Mouse (Mus musculus): Measurements from ENCODE around the gene Fbxw7.

Gene Fbxw7

DNA sequence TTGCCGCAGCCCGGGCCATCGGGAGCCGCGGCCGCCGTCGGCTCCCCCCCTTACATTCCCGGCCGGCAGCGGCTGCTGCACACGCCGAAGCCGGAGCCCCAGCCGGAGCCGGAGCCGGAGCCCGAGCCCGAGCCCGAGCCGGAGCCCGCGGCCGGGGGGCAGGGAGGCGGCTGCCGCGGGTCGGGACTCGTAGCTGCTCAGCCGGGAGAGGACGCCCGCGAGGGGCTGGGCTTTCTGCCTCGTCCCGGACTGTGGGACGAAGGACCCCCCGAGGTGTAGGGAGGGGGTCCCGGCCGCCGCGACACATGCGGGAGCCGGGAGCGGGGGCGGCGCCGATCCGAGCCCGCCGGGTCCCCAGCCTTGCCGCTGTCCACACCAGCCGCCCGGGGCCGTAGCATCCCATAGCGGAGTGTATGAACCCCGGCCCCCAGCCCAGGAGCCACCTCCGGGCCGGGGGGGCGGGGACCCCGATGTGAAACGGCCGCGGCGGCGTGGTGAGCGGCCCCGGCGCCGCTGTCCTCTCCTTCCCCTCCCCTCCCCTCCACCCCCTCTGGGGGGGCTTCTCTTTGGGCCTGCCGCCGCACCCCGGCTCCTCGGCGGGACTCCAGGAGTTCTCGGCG is at the start of gene Fbxw7:
Gene Fbxw7, plus strand, starts transcription at position 507 of the 620 bp plus-strand sequence.
- in situ Hi-C loops (cut with MboI, MseI): no loop called here

DNA sequence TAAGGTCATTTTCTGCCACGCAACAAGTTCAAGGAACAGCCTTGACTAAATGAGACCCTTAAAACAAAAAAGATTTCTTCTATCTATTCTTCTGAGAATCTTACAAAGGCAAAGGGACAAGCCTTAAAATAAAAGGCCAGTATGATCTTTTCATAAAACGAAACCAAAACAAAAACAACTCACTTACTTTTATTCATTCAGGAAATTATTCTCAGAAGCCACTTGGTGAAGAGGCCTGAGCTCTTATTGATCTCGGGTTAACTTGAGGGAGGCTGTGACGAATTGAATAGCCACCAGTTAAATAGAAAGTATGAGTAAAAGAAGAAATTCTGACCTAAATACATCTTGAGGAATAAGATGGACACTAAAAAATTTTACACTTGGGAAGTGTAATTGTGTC is 46.1 kb upstream of the Fbxw7 start:
- in situ Hi-C loops (cut with MboI, MseI): no loop called here

- in situ Hi-C loops (cut with MboI, MseI): no loop called here
These were observed 45.7 kb upstream of the Fbxw7 start for GRCm38 (mm10) chr3:84769411-84769810.

DNA sequence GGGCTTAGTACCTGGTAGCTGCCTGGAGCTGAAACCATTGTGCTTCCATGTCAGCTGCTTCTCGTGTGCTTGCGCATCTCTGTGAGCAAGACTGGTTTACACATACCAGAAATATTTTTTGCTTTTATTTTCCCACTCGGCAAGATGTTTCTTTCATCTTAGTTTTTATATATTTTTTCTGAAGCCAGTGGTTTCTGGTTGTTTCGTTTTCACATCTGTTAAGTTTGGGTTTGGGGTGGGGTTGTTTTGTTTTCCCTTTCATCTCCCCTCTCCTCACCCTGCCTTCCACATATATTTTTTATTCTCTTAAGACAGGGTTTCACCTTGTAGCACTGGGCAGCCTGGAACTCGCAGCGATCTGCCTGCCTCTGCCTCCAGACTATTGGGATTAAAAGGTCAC is 44.5 kb upstream of the Fbxw7 start:
- in situ Hi-C loops (cut with MboI, MseI): no loop called here

- in situ Hi-C loops (cut with MboI, MseI): no loop called here
These were observed 43.1 kb upstream of the Fbxw7 start for GRCm38 (mm10) chr3:84771980-84772379.

DNA sequence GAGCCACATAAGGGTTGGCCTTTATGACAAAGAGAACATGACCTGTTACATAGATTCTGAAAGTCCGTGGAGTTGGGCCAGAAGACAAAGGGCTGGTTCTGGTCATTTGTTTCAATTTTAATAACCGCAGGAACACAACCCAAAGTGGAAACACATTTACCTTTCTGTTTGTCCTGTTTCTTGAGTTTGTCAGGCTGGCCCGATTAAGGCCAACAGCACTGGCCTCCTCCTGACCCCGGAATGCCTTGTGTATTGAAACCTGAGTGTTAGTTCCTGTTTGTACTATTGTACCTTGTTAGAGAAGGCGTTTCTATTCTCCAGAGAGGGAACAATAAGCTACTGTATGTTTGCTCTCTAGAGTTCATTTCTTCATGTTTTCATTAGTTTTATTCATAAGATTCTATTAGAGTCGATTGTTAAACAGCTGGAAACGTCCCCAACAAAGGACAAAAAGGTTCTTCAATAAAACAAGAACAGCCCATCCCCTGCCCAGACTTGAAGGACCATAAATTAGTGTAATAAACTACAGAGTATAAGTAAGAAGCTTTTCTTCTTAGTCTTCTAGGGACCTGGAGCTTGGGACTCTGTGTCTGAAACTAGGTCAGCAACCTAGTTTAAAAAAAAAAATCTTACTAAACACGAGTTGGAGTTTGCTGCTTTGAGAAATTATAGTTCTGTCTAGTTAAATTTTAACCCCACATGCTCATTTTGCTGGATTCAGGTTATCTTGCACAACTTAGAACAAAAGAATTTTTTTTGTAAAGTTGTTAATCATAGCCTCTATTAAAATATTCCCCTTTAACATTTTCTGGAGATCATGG is 40.6 kb upstream of the Fbxw7 start:
- in situ Hi-C loops (cut with MboI, MseI): no loop called here

- in situ Hi-C loops (cut with MboI, MseI): no loop called here
These were observed 40.0 kb upstream of the Fbxw7 start for GRCm38 (mm10) chr3:84775067-84775423.

- in situ Hi-C loops (cut with MboI, MseI): no loop called here
These were observed 39.5 kb upstream of the Fbxw7 start for GRCm38 (mm10) chr3:84775577-84775976.

- in situ Hi-C loops (cut with MboI, MseI): no loop called here
These were observed 39.0 kb upstream of the Fbxw7 start for GRCm38 (mm10) chr3:84776084-84776483.

DNA sequence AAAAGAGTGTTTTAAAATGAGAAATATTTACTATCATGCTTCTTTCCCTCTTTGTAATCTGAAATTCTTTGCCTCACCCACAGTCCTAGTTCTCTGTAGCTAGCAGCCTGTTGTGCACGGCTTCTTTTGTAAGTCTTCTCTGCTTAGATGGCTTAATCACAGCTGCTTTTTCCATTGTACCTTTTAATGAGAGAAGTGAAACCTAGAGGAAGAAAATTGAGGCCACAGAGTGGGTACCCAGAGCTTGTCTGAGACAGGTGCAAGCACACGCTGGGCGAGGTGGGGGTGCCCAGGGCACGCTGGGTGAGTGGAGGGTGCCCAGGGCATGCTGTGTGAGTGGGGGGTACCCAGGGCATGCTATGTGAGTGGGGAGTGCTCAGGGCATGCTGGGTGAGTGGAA is 27.2 kb upstream of the Fbxw7 start:
- in situ Hi-C loops (cut with MboI, MseI): loop anchor here (10.0 kb wide), 1 partner anchor 1457 kb away; no protein-coding TSS in a partner anchor

GRCm38 (mm10) chr3:84804036-84804435 is 11.0 kb upstream of the Fbxw7 start:
- in situ Hi-C loops (cut with MboI, MseI): no loop called here

DNA sequence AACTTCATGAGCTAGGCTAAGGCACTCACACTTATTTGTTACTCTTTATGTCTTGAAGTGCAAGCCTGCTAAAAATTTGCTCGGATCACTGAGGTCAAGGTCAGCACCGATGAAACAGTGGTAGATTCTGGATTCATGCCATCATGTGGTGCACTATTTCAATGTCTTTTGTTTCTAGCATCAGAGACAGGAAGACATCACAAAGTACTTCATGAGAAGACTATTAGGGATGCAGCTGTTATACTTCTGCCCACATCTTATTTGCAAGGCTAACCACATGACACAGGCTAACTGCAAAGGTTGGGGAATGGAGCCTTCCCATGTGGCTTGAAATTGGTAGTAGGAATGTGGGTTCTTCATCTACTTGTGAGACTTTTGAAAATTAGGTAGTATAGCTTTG is 8.9 kb upstream of the Fbxw7 start:
- in situ Hi-C loops (cut with MboI, MseI): no loop called here

- in situ Hi-C loops (cut with MboI, MseI): no loop called here
These were observed 7.2 kb upstream of the Fbxw7 start for GRCm38 (mm10) chr3:84807826-84808225.

DNA sequence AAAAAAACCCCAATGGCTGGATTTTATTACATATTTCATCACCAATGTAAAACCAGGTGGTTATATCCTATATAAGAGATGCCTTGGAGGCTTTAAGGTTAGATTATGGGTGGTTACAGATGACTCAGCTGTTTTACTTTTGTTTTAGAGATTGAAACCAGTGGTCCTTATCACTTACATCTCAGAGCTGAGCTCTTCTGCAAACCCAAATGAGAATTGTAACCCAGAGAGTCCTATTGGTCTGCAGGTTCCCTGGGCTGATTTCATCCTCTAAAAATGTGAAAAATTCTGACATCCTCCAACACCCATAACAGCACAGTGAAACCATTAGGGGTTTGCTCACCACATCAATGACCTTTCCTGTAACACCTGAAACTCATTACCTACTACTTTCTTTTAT is 6.2 kb upstream of the Fbxw7 start:
- in situ Hi-C loops (cut with MboI, MseI): no loop called here

GRCm38 (mm10) chr3:84810803-84811202 is 4.3 kb upstream of the Fbxw7 start:
- in situ Hi-C loops (cut with MboI, MseI): no loop called here

- in situ Hi-C loops (cut with MboI, MseI): no loop called here
These were observed 1.5 kb upstream of the Fbxw7 start for GRCm38 (mm10) chr3:84813436-84814156.

DNA sequence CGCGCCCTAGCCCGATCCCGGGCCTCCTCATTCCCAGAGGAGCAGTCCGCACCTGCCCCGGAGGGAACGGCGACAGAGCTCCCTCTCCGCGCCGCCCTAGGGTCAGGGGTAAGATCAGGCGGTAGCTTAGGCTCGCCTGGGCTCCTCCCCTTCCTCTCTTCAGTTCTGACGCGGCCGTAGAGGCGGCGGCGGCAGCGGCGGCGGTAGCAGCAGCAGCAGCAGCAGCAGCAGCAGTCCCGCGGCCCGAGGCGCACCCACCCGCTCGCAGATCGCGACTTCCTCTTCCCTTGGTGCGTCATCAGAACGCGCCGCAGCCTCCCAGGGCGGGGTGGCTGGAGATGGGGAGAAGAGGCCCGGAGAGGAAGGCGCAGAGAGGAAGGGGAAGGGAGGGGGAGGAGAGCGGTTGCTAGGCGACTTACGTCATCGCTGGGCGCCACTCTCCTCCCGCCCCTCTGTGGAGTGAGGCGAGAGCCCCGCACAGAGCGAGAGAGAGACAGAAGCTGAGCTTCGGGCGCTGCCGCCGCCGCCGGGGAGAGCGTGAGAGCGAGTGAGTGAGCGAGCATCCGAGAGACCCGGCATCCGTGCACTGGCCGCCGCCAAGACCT is 809 bp upstream of the Fbxw7 start:
- in situ Hi-C loops (cut with MboI, MseI): no loop called here

GRCm38 (mm10) chr3:84815461-84815860 is 393 bp downstream of the Fbxw7 start:
- in situ Hi-C loops (cut with MboI, MseI): no loop called here

- in situ Hi-C loops (cut with MboI, MseI): no loop called here
These were observed 1.9 kb downstream of the Fbxw7 start for GRCm38 (mm10) chr3:84816951-84817350.

- in situ Hi-C loops (cut with MboI, MseI): no loop called here
These were observed 5.7 kb downstream of the Fbxw7 start for GRCm38 (mm10) chr3:84820654-84821201.

DNA sequence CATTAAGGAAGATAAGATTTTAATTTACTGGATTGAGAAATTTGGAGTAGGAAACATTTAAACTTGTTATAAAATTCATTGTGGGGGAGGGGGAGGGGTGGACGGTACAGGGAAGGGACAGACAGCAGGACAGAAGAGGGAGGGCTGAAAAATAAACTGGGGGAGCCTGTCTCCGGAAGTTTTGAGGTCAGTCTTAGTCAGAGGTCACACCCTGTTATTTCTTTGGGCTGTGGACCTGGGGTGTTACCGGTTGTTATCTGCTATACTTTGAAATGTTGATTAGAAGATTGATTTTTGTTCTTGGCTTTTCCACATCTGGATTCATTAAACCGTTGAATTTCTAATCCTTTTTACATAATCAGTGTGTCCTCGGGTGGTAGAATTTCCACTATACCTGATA is 10.9 kb downstream of the Fbxw7 start:
- in situ Hi-C loops (cut with MboI, MseI): no loop called here

GRCm38 (mm10) chr3:84826405-84826804 is 11.3 kb downstream of the Fbxw7 start:
- in situ Hi-C loops (cut with MboI, MseI): no loop called here

All from T-helper 1 cell (primary cell).